Mouse (Mus musculus) embryonic fibroblast, embryonic 13.5 days (primary cell): Measurements from ENCODE around the gene Gusb.

Experiments used
- CTCF ChIP-seq: IDR thresholded peaks from 2 replicates; pipeline ENCODE4 v1.5.1; 2011; ENCODE audit warnings: mild to moderate bottlenecking, control low read depth, low read length, moderate library complexity, borderline replicate concordance; ENCODE audit not compliant: insufficient read depth
- POLR2A ChIP-seq: IDR thresholded peaks from 2 replicates; pipeline ENCODE4 v1.6.1; 2011; ENCODE audit warnings: low read depth, mild to moderate bottlenecking, control low read depth, low read length, moderate library complexity

DNA sequence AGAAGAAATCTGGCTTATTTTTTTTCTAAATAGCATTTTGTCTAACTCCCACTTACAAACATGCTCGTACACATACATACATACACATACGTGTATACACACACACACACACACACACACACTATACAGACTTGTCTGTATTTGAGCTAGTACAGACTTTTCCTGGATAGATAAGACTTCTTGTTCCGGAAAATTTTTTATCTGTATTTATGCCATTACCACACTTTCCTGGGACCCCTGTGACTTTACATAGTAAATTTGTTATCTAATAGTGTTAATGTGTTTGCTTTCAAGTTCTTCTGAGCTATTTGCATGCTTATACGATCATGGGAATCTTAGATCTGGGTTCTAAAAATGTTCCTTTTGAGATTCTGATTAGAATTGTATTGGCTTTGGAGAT lies 50.7 kb downstream of the Gusb start:
- TF ChIP-seq CTCF (no peak), POLR2A (no peak)
